Mouse (Mus musculus): ENCODE results near the gene Srgn. TPM values are rescaled to one million over a fixed set of nuclear protein-coding genes. Genes with fewer than 3 reads are reported as not detected.

The Srgn gene
- polyA plus RNA-seq, 1 experiment from 2014 or later, result 57.7 TPM

GRCm38 (mm10) chr10:62520911-62521310 lies 6.3 kb downstream of the Srgn start:
- no peak overlapping the region for H3K4me3 ChIP-seq
- no peaks in the 10 kb centered on the region for H3K27me3 ChIP-seq (replicated peaks)
- H3K4me2 ChIP-seq, result peak overlapping the region; percentile 37
- no peak overlapping the region for H3K9ac ChIP-seq
- peak overlapping the region; percentile 67 for H3K27ac ChIP-seq
- no peaks in the 10 kb centered on the region for H3K36me3 ChIP-seq
- H3K4me1 ChIP-seq, result peaks cover 51% of the 10 kb centered on the region
- 16% methylated on average over 2 of the region's 2 CpGs for WGBS (ENCODE audit: insufficient replicate concordance)
- H3K9me3 ChIP-seq (replicated peaks), result no peaks in the 10 kb centered on the region
- peak; percentile 86 for ATAC-seq

GRCm38 (mm10) chr10:62517511-62517910 lies 9.7 kb downstream of the Srgn start:
- no peak for ATAC-seq
- Histone ChIP-seq H3K27me3 (replicated peaks) (no peaks in the 10 kb centered on the region), H3K4me3 (no peak overlapping the region), H3K36me3 (no peaks in the 10 kb centered on the region), H3K4me2 (no peak overlapping the region), H3K9ac (no peak overlapping the region), H3K4me1 (peaks cover 44% of the 10 kb centered on the region), H3K27ac (no peak overlapping the region), H3K9me3 (replicated peaks) (no peaks in the 10 kb centered on the region)
- 53% methylated on average over 6 of the region's 6 CpGs for WGBS (ENCODE audit: insufficient replicate concordance)

- Histone ChIP-seq H3K4me3 (no peak overlapping the region), H3K27ac (no peak overlapping the region), H3K36me3 (no peaks in the 10 kb centered on the region), H3K4me1 (peaks cover 35% of the 10 kb centered on the region), H3K27me3 (replicated peaks) (peaks cover 4% of the 10 kb centered on the region; the same call in 1 of the 2 replicates), H3K9ac (no peak overlapping the region), H3K9me3 (replicated peaks) (no peaks in the 10 kb centered on the region), H3K4me2 (no peak overlapping the region)
- ATAC-seq, result no peak
- WGBS (ENCODE audit: insufficient replicate concordance), result 83% methylated on average over 4 of the region's 4 CpGs
Measured at GRCm38 (mm10) chr10:62512855-62513254, 14.4 kb downstream of the Srgn start.

GRCm38 (mm10) chr10:62511528-62511927 lies 15.7 kb downstream of the Srgn start:
- H3K36me3 ChIP-seq, result no peaks in the 10 kb centered on the region
- ATAC-seq, result no peak
- H3K4me3 ChIP-seq, result no peak overlapping the region
- H3K9ac ChIP-seq, result no peak overlapping the region
- H3K4me1 ChIP-seq, result peaks cover 33% of the 10 kb centered on the region
- H3K27me3 ChIP-seq (replicated peaks), result peaks cover 4% of the 10 kb centered on the region; the same call in 1 of the 2 replicates
- no peak overlapping the region for H3K4me2 ChIP-seq
- WGBS (ENCODE audit: insufficient replicate concordance), result 24% methylated on average over 6 of the region's 6 CpGs
- no peak overlapping the region for H3K27ac ChIP-seq
- no peaks in the 10 kb centered on the region for H3K9me3 ChIP-seq (replicated peaks)

GRCm38 (mm10) chr10:62509032-62509656 lies 18.1 kb downstream of the Srgn start:
- Histone ChIP-seq H3K27me3 (replicated peaks) (peaks cover 4% of the 10 kb centered on the region; the same call in 1 of the 2 replicates), H3K27ac (no peak overlapping the region), H3K4me3 (no peak overlapping the region), H3K9me3 (replicated peaks) (no peaks in the 10 kb centered on the region), H3K36me3 (no peaks in the 10 kb centered on the region), H3K9ac (0 out of 2 replicates have a peak overlapping the region, but pooled peaks have one; percentile 67), H3K4me2 (peak overlapping the region; percentile 78), H3K4me1 (peaks cover 54% of the 10 kb centered on the region)
- ATAC-seq, result no peak
- 34% methylated on average over 11 of the region's 11 CpGs for WGBS (ENCODE audit: insufficient replicate concordance)

GRCm38 (mm10) chr10:62508459-62508858 lies 18.8 kb downstream of the Srgn start:
- H3K4me1 ChIP-seq, result peaks cover 61% of the 10 kb centered on the region
- WGBS (ENCODE audit: insufficient replicate concordance), result under 1% methylated on average over 11 of the region's 11 CpGs

GRCm38 (mm10) chr10:62507591-62508308 lies 19.5 kb downstream of the Srgn start:
- Histone ChIP-seq H3K9me3 (replicated peaks) (no peaks in the 10 kb centered on the region), H3K4me2 (peak overlapping the region; percentile 78), H3K4me1 (peaks cover 68% of the 10 kb centered on the region), H3K9ac (peak overlapping the region; percentile 67), H3K36me3 (no peaks in the 10 kb centered on the region), H3K27me3 (replicated peaks) (peaks cover 4% of the 10 kb centered on the region; the same call in 1 of the 2 replicates), H3K4me3 (peak overlapping the region; percentile 48), H3K27ac (peak overlapping the region; percentile 64)
- ATAC-seq, result peak; percentile 43; the same call in 1 of the 2 replicates
- 4% methylated on average over 18 of the region's 18 CpGs for WGBS (ENCODE audit: insufficient replicate concordance)

More at GRCm38 (mm10) chr10:62508459-62508858, 18.8 kb downstream of the Srgn start:
- Histone ChIP-seq H3K27ac (peak overlapping the region; percentile 64; the same call in 1 of the 2 replicates), H3K27me3 (replicated peaks) (peaks cover 4% of the 10 kb centered on the region; the same call in 1 of the 2 replicates), H3K9ac (peak overlapping the region; percentile 67), H3K4me2 (peak overlapping the region; percentile 78), H3K4me3 (peak overlapping the region; percentile 48), H3K36me3 (no peaks in the 10 kb centered on the region), H3K9me3 (replicated peaks) (no peaks in the 10 kb centered on the region)
- ATAC-seq, result no peak

- 76% methylated on average over 4 of the region's 4 CpGs for WGBS (ENCODE audit: insufficient replicate concordance)
- Histone ChIP-seq H3K27ac (peak overlapping the region; percentile 64; the same call in 1 of the 2 replicates), H3K9ac (peak overlapping the region; percentile 67), H3K4me1 (peaks cover 75% of the 10 kb centered on the region), H3K27me3 (replicated peaks) (peaks cover 4% of the 10 kb centered on the region; the same call in 1 of the 2 replicates), H3K36me3 (no peaks in the 10 kb centered on the region), H3K9me3 (replicated peaks) (no peaks in the 10 kb centered on the region), H3K4me3 (peak overlapping the region; percentile 48), H3K4me2 (peak overlapping the region; percentile 78)
- ATAC-seq, result no peak
Measured at GRCm38 (mm10) chr10:62507071-62507470, 20.2 kb downstream of the Srgn start.

GRCm38 (mm10) chr10:62506019-62506556 lies 21.2 kb downstream of the Srgn start:
- H3K9ac ChIP-seq, result peak overlapping the region; percentile 67
- peaks cover 76% of the 10 kb centered on the region for H3K4me1 ChIP-seq
- peak overlapping the region; percentile 88 for H3K27ac ChIP-seq
- peak; percentile 60; the same call in 1 of the 2 replicates for ATAC-seq
- H3K27me3 ChIP-seq (replicated peaks), result peaks cover 4% of the 10 kb centered on the region; the same call in 1 of the 2 replicates
- H3K4me2 ChIP-seq, result peak overlapping the region; percentile 78
- no peaks in the 10 kb centered on the region for H3K36me3 ChIP-seq
- H3K4me3 ChIP-seq, result peak overlapping the region; percentile 30
- 24% methylated on average over 17 of the region's 17 CpGs for WGBS (ENCODE audit: insufficient replicate concordance)
- H3K9me3 ChIP-seq (replicated peaks), result no peaks in the 10 kb centered on the region

- no peak for ATAC-seq
- peaks cover 4% of the 10 kb centered on the region; the same call in 1 of the 2 replicates for H3K27me3 ChIP-seq (replicated peaks)
- peak overlapping the region; percentile 67; the same call in 1 of the 2 replicates for H3K9ac ChIP-seq
- H3K4me3 ChIP-seq, result no peak overlapping the region
- H3K9me3 ChIP-seq (replicated peaks), result no peaks in the 10 kb centered on the region
- no peaks in the 10 kb centered on the region for H3K36me3 ChIP-seq
- H3K27ac ChIP-seq, result peak overlapping the region; percentile 88
- WGBS (ENCODE audit: insufficient replicate concordance), result 44% methylated on average over 9 of the region's 9 CpGs
- peaks cover 82% of the 10 kb centered on the region for H3K4me1 ChIP-seq
- H3K4me2 ChIP-seq, result peak overlapping the region; percentile 78
Measured at GRCm38 (mm10) chr10:62505224-62505983, 21.8 kb downstream of the Srgn start.
